Mouse (Mus musculus): Measurements from ENCODE around the gene Mzf1. TPM values are rescaled to one million over a fixed set of nuclear protein-coding genes. Genes with fewer than 3 reads are reported as not detected.

Mzf1 gene
- polyA plus RNA-seq, 1 experiment from 2014 or later = 5.1 TPM

DNA sequence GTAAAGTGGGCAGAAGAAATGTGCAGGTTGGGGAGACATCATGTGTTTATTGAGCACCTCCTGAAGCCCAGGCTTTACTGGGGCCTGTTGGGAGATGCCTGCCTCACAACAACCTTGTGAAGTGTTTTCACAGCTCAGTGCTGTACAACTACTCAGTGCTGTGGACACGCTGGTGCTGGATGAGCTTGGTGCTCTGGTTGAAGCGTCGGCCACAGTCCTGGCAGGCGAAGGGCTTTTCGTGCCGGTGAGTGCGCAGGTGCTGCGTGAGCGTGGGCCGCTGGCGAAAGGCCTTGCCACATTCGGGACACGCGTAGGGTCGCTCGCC is 11.5 kb downstream of the Mzf1 start:
- Histone ChIP-seq H3K27ac (no peak overlapping the region), H3K4me1 (peaks cover 25% of the 10 kb centered on the region), H3K4me2 (peak overlapping the region; percentile 92), H3K9ac (peak overlapping the region; percentile 78), H3K36me3 (ENCODE audit: poor library complexity, severe bottlenecking) (no peaks in the 10 kb centered on the region), H3K4me3 (peak overlapping the region; percentile 48), H3K27me3 (peaks cover 49% of the 10 kb centered on the region), H3K9me3 (replicated peaks) (no peaks in the 10 kb centered on the region)
- 42% methylated on average over 16 of the region's 16 CpGs for WGBS
- no peak for ATAC-seq

DNA sequence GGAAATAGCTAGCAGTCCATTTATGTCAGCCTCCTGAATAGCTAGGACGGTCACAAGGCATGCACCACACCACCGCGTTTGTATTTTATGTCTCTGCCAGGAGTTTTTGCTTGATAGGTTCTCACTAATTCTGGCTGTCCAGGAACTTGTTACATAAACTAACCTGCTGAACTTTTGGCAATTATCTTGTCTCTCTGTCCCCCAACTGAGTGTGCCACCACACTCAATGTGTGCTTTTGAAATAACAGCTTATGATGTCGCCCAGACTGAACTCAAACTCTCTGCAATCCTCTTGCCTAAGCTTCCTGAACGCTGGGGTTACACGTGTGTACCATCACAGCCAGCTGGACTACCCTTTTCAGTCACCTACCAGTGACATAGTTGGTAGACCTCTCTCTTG is 12.1 kb downstream of the Mzf1 start:
- no peak overlapping the region for H3K27ac ChIP-seq
- H3K4me3 ChIP-seq = no peak overlapping the region
- H3K4me2 ChIP-seq = no peak overlapping the region
- 73% methylated on average over 6 of the region's 6 CpGs for WGBS
- H3K36me3 ChIP-seq (ENCODE audit: poor library complexity, severe bottlenecking) = no peaks in the 10 kb centered on the region
- H3K9me3 ChIP-seq (replicated peaks) = no peaks in the 10 kb centered on the region
- no peak for ATAC-seq
- no peak overlapping the region for H3K9ac ChIP-seq
- peaks cover 25% of the 10 kb centered on the region for H3K4me1 ChIP-seq
- peaks cover 49% of the 10 kb centered on the region for H3K27me3 ChIP-seq

DNA sequence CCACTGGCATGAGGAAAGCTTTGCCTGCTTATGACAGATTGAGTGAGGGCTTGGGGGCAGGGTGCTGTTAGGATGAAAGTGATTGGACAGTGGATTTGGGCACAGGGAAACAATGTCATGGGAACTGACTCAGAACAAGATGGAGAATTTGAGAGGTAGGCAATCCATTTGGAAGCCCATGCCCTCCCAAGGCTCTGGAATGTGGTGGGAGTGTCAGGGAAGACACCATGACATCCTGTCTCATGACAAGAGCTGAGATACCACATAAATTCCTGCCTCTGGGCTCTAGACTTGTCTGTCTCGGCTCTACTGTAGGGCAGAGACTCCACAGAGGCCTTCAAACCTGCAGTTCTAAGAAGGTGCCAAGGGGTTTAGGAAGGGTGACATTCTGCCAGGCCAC is 13.3 kb downstream of the Mzf1 start:
- ATAC-seq = no peak
- peaks cover 49% of the 10 kb centered on the region for H3K27me3 ChIP-seq
- H3K9me3 ChIP-seq (replicated peaks) = no peaks in the 10 kb centered on the region
- 78% methylated on average over 1 of the region's 1 CpGs for WGBS
- H3K4me3 ChIP-seq = no peak overlapping the region
- H3K27ac ChIP-seq = no peak overlapping the region
- H3K4me2 ChIP-seq = no peak overlapping the region
- peaks cover 34% of the 10 kb centered on the region for H3K4me1 ChIP-seq
- peaks cover 3% of the 10 kb centered on the region for H3K36me3 ChIP-seq (ENCODE audit: poor library complexity, severe bottlenecking)
- no peak overlapping the region for H3K9ac ChIP-seq

DNA sequence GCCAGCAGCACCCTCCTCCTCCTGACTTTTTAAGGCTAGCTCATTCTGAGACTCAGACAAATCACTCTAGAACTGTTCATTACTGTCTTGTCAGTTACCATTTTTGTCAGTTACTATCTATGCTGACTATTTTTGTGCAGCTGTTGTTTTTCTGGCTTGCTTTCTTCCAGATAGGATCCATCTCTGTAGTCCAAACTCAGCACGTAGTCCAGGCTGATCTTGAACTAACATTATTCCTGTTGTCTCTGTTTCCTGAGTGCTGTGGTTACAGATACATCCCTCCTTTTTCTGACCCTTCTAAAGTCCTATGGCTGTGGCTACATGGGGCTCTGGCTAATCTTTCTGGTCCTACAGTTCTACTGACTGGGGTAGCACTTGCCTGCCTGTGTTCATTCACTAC is 15.4 kb downstream of the Mzf1 start:
- Histone ChIP-seq H3K4me1 (peaks cover 44% of the 10 kb centered on the region), H3K27me3 (peaks cover 33% of the 10 kb centered on the region), H3K4me2 (peak overlapping the region; percentile 91), H3K36me3 (ENCODE audit: poor library complexity, severe bottlenecking) (peaks cover 20% of the 10 kb centered on the region), H3K9ac (peak overlapping the region; percentile 93), H3K9me3 (replicated peaks) (no peaks in the 10 kb centered on the region), H3K4me3 (peak overlapping the region; percentile 72), H3K27ac (no peak overlapping the region)
- ATAC-seq = no peak
- 86% methylated on average over 1 of the region's 1 CpGs for WGBS

DNA sequence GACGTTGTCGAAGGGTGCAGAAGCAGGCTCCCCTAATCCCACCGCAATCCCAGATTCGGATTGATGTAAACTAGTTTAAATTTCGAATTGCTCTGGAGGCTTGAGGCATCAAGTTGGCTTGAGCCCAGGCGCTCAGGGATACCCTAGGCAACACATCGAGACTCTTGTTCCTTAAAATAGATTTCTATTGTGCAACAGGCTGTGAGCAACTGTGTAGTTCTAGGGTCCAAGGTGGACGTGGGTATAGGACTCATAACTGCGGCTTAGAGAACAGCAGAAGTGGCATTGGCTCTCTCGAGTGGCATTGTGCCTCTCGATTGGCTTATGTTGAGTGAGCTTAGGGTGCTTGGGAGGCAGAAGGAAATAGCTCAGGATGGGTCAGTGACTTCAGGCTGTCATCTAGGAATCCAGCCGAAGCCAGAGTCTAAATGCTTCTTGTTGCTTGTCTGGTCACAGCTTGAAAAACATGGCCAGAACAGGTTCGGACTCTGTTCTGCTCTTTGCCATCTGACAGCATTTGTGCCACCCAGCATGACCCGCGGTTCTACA is 15.9 kb downstream of the Mzf1 start:
- H3K4me1 ChIP-seq = peaks cover 44% of the 10 kb centered on the region
- peak overlapping the region; percentile 93 for H3K9ac ChIP-seq
- 21% methylated on average over 15 of the region's 15 CpGs for WGBS
- H3K36me3 ChIP-seq (ENCODE audit: poor library complexity, severe bottlenecking) = peaks cover 20% of the 10 kb centered on the region
- peaks cover 28% of the 10 kb centered on the region for H3K27me3 ChIP-seq
- peak overlapping the region; percentile 100 for H3K27ac ChIP-seq
- H3K4me3 ChIP-seq = peak overlapping the region; percentile 72
- peak overlapping the region; percentile 91 for H3K4me2 ChIP-seq
- H3K9me3 ChIP-seq (replicated peaks) = no peaks in the 10 kb centered on the region
- no peak for ATAC-seq

DNA sequence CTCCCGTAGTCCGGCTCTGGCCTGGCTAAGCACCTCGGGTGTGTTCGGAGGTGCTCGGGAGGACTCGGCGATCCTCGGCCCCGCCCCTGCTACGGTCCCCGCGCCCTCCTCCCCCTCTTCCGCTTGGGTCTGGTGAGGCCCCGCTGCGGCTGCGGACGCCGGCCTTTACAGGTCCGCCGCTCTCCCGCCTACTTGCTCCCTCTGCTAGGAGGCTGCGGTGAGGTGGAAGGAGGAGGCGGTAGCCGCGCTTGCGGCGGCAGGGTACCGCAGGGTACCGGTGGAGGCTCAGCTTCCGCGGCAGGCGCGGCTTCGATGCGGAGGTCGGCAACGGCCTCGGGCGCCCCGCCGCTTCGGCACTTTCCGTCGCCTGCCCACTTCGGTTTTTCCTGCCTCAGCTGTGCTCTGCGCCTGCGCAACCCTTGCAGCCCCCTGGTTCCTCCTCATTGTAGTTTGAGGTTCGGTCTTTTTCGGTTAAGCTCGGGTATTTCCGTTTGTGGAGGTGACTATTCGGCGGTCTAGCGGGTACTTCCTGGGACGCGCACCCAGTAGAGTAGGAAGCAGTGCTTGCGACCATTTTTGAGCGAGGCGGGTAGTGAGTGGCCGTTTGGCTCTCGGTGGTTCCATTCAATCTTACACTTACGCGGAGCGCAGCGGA is 16.5 kb downstream of the Mzf1 start, which contains the start of gene Ube2m:
TSS of gene Ube2m (minus strand) at position 375 of the 655 bp plus-strand sequence.
- WGBS = under 1% methylated on average over 52 of the region's 65 CpGs
- peak within 1 kb of the TSS; percentile 100 for H3K27ac ChIP-seq
- ATAC-seq = peak; percentile 91

DNA sequence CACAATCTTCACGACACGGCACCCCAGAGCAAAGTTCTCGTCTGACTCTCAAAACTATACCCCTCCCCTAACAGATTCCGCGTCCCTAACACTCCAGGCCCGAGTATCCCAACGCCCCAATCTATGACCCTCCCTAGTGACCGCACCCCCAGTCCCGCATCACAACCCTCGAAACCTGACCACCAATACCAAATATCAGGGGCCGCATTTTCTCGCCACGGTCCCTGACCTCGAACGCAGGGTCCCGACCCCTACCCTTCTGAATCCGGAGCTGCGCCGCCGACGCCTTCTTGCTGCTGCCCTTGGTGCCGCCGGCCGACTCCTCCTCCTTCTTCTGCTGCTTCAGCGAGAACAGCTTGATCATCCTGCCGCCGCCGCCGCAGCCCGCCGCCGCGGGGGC is 17.2 kb downstream of the Mzf1 start:
- H3K9ac ChIP-seq = peak overlapping the region; percentile 93
- H3K4me3 ChIP-seq = peak overlapping the region; percentile 72
- H3K4me2 ChIP-seq = peak overlapping the region; percentile 91
- H3K27me3 ChIP-seq = peaks cover 15% of the 10 kb centered on the region
- under 1% methylated on average over 25 of the region's 33 CpGs for WGBS
- peak; percentile 2 for ATAC-seq
- no peaks in the 10 kb centered on the region for H3K9me3 ChIP-seq (replicated peaks)
- peak overlapping the region; percentile 100 for H3K27ac ChIP-seq
- H3K4me1 ChIP-seq = peaks cover 50% of the 10 kb centered on the region
- peaks cover 31% of the 10 kb centered on the region for H3K36me3 ChIP-seq (ENCODE audit: poor library complexity, severe bottlenecking)

More for the DNA sequence above, 16.5 kb downstream of the Mzf1 start, which contains the start of gene Ube2m:
- H3K27me3 ChIP-seq = peaks cover 21% of the 10 kb centered on the region
- H3K4me3 ChIP-seq = peak within 1 kb of the TSS; percentile 72
- peaks cover 24% of the 10 kb centered on the region for H3K36me3 ChIP-seq (ENCODE audit: poor library complexity, severe bottlenecking)
- no peaks in the 10 kb centered on the region for H3K9me3 ChIP-seq (replicated peaks)
- peak within 1 kb of the TSS; percentile 91 for H3K4me2 ChIP-seq
- H3K4me1 ChIP-seq = peaks cover 45% of the 10 kb centered on the region
- H3K9ac ChIP-seq = peak within 1 kb of the TSS; percentile 93

DNA sequence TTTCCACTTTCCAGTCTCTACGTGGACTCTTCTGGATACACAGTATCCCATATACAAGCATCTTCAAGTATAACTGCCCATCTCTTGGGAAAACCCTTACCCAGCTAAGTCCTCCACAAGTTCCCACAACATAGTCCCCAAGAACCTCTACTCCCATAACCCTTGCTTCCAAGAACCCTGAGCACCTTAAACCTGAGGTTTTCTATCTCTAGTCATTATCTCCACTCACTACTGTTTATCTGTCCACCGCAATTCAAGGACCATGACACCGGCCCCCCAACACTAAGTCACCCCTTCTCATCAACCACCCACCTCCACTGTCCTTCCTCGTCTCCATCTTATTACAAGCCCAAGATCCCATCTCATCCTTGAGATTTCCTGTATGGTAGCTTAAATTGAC is 17.8 kb downstream of the Mzf1 start:
- WGBS = 50% methylated on average over 4 of the region's 4 CpGs
- Histone ChIP-seq H3K4me1 (peaks cover 50% of the 10 kb centered on the region), H3K27ac (peak overlapping the region; percentile 100; the same call in 1 of the 2 replicates), H3K27me3 (peaks cover 9% of the 10 kb centered on the region), H3K9ac (peak overlapping the region; percentile 93), H3K9me3 (replicated peaks) (no peaks in the 10 kb centered on the region), H3K4me3 (peak overlapping the region; percentile 72), H3K4me2 (peak overlapping the region; percentile 91), H3K36me3 (ENCODE audit: poor library complexity, severe bottlenecking) (peaks cover 36% of the 10 kb centered on the region)
- no peak for ATAC-seq

DNA sequence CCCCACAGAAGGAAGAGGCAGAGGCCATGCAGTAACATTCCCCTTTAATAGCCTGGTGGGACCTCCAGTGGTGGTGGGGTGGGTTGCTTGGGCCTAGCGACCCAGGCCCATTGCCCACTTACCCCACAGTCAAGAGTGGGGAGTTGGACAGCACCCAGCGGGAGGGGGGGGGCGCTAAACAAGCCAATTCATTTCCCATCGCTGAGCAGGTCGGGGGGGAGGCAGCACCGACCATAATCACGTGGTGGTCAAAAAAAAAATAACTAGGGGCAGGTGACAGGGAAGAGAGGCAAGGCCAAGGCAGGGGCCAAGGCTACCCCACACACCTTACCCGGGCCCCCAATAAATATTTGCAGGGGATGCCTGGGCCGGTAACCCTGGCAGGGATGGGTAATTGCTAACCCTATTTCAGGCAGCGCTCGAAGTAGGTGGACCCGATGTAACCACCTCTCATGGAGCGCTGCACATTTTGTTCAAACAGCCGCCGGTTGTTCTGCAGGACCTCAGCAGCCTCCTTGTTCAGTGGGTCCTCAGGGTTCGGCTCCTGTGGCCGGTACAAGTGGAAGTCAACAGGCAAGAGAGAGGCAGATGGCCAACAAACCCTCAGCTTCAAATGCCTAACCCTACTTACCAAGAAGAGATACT is 19.2 kb downstream of the Mzf1 start:
- H3K4me2 ChIP-seq = peak overlapping the region; percentile 76
- peak overlapping the region; percentile 51; the same call in 1 of the 2 replicates for H3K9ac ChIP-seq
- peaks cover 50% of the 10 kb centered on the region for H3K4me1 ChIP-seq
- no peaks in the 10 kb centered on the region for H3K9me3 ChIP-seq (replicated peaks)
- H3K27ac ChIP-seq = peak overlapping the region; percentile 90
- no peaks in the 10 kb centered on the region for H3K27me3 ChIP-seq
- no peak; the same call in 1 of the 2 replicates for ATAC-seq
- WGBS = 89% methylated on average over 17 of the region's 17 CpGs
- peaks cover 51% of the 10 kb centered on the region for H3K36me3 ChIP-seq (ENCODE audit: poor library complexity, severe bottlenecking)
- H3K4me3 ChIP-seq = peak overlapping the region; percentile 60

DNA sequence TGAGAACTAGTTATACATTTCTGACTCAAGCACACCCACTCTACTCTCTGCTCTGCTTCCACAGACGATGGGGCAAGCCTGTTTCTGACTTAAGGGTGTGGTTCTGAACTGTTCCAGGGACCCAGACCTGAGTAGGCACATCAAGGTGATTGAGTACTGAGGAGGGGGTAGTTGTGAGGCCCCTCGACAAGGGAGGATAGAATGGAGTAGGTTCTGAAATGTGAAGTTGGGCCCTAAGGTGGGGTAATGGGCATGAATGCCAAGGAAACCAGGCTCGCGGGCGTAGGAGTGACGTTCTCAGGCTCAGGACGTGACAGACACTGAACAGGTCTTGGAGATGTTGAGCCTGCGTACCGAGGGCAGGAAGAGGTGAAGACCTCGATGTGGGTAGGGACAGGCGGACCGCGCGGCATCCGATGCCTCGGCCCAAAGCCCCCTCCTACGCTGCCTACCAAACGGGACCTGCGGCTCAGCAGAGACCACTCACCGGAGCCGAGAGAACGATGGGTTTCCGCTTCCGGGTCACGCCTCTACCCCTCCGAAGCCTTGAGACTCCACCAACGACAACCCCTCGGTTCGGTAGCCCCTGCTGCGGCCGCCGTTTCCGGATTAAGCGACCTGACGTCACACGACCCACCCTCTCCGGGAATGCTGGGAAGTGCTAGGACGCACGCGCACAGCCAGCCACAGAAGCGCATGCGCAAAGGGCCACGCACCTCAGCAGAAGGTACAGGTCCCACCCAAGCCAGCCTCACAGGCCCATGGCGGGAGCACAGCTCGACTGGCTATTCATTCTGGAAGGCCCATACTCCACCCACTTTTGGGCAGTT is 20.2 kb downstream of the Mzf1 start, which contains the start of gene Chmp2a:
TSS of gene Chmp2a (minus strand) at position 660 of the 830 bp plus-strand sequence.
- H3K4me1 ChIP-seq = peaks cover 48% of the 10 kb centered on the region
- H3K27ac ChIP-seq = peak within 1 kb of the TSS; percentile 90
- H3K27me3 ChIP-seq = no peaks in the 10 kb centered on the region
- peak; percentile 80 for ATAC-seq
- peak within 1 kb of the TSS; percentile 76 for H3K4me2 ChIP-seq
- WGBS = 1% methylated on average over 45 of the region's 45 CpGs
- peaks cover 61% of the 10 kb centered on the region for H3K36me3 ChIP-seq (ENCODE audit: poor library complexity, severe bottlenecking)
- peak within 1 kb of the TSS; percentile 83 for H3K9ac ChIP-seq
- H3K4me3 ChIP-seq = peak within 1 kb of the TSS; percentile 60
- H3K9me3 ChIP-seq (replicated peaks) = no peaks in the 10 kb centered on the region

DNA sequence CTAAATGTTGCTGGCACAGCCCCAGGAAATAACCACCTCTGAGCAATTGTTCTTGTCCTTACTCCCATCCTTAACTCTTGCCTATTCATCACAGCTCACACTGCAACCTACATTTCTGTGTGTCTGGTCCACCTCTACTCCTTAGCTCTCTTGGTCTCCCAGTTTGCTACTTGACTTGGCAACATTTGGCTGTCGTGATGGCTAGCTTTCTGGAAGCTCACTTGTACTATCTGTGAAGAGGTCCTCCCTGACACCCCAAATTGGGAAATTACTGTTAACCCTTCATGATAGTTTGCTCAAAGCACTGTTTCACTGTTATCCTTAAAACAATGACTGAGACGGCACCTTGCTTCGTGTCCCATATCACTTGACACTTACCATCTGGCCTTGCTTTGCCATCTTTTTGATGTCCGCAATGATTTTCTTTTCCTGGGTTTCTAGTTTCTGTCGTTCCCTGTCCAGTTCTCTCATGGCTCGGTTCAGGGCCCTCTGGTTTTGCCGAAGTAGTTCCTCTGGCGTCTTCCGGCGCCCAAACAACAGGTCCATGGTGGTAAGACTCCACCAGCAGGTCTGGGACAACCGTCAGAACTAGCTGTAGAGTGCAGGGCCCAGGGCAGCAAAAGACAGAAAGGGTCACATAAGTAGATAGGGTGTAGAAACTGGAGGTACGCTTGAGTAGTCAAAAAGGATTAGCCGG is 21.0 kb downstream of the Mzf1 start:
- Histone ChIP-seq H3K4me2 (peak overlapping the region; percentile 76), H3K4me1 (peaks cover 41% of the 10 kb centered on the region), H3K27ac (peak overlapping the region; percentile 90), H3K9me3 (replicated peaks) (no peaks in the 10 kb centered on the region), H3K4me3 (peak overlapping the region; percentile 60), H3K9ac (peak overlapping the region; percentile 83), H3K27me3 (no peaks in the 10 kb centered on the region), H3K36me3 (ENCODE audit: poor library complexity, severe bottlenecking) (peaks cover 68% of the 10 kb centered on the region)
- WGBS = 46% methylated on average over 13 of the region's 13 CpGs
- no peak for ATAC-seq

Data from forebrain, embryonic 13.5 days (tissue).